Mouse (Mus musculus) kidney, postnatal 14 days (tissue): Measurements from ENCODE around the gene Arl6ip1.
"Not testable (repeated sequence)": the region's sequence is repeated elsewhere in the genome, so short reads cannot be mapped to it uniquely, and the experiment has no call there.

Experiments
- DNase-seq: peaks from one replicate; pipeline ENCODE4 v3.0.0; 2022; ENCODE audit warnings: mixed read lengths

The Arl6ip1 gene

GRCm38 (mm10) chr7:118129430-118130041, at the start of gene Arl6ip1:
Arl6ip1 (minus strand) TSS chr7:118129662.
- DNase-seq, result peak; percentile 98

GRCm38 (mm10) chr7:118175821-118176355, 46.4 kb upstream of the Arl6ip1 start:
- no peak for DNase-seq

GRCm38 (mm10) chr7:118170125-118170524, 40.7 kb upstream of the Arl6ip1 start:
- not testable (repeated sequence) for DNase-seq

GRCm38 (mm10) chr7:118163006-118163405, 33.5 kb upstream of the Arl6ip1 start:
- DNase-seq, result no peak

- no peak for DNase-seq
Observed at GRCm38 (mm10) chr7:118160121-118160520, 30.7 kb upstream of the Arl6ip1 start.

GRCm38 (mm10) chr7:118156461-118156860, 27.0 kb upstream of the Arl6ip1 start:
- DNase-seq, result no peak

- no peak for DNase-seq
Observed at GRCm38 (mm10) chr7:118154150-118154549, 24.7 kb upstream of the Arl6ip1 start.

- DNase-seq, result no peak
Observed at GRCm38 (mm10) chr7:118143602-118144001, 14.1 kb upstream of the Arl6ip1 start.

- DNase-seq, result no peak
Observed at GRCm38 (mm10) chr7:118143123-118143522, 13.7 kb upstream of the Arl6ip1 start.

- no peak for DNase-seq
Observed at GRCm38 (mm10) chr7:118141271-118141670, 11.8 kb upstream of the Arl6ip1 start.

GRCm38 (mm10) chr7:118135128-118135527, 5.7 kb upstream of the Arl6ip1 start:
- DNase-seq, result no peak

GRCm38 (mm10) chr7:118128925-118129429, 485 bp downstream of the Arl6ip1 start:
- DNase-seq, result peak; percentile 64

- DNase-seq, result no peak
Observed at GRCm38 (mm10) chr7:118126219-118126875, 3.1 kb downstream of the Arl6ip1 start.

- no peak for DNase-seq
Observed at GRCm38 (mm10) chr7:118125736-118126135, 3.7 kb downstream of the Arl6ip1 start.

- no peak for DNase-seq
Observed at GRCm38 (mm10) chr7:118123512-118124411, 5.7 kb downstream of the Arl6ip1 start.

- no peak for DNase-seq
Observed at GRCm38 (mm10) chr7:118122235-118122634, 7.2 kb downstream of the Arl6ip1 start.

GRCm38 (mm10) chr7:118120654-118121053, 8.8 kb downstream of the Arl6ip1 start:
- DNase-seq, result no peak

GRCm38 (mm10) chr7:118119946-118120345, 9.5 kb downstream of the Arl6ip1 start:
- peak; percentile 50 for DNase-seq

GRCm38 (mm10) chr7:118119142-118119541, 10.3 kb downstream of the Arl6ip1 start:
- peak; percentile 68 for DNase-seq

GRCm38 (mm10) chr7:118118426-118118825, 11.0 kb downstream of the Arl6ip1 start:
- DNase-seq, result no peak

GRCm38 (mm10) chr7:118117539-118118210, 11.8 kb downstream of the Arl6ip1 start:
- DNase-seq, result peak; percentile 59

GRCm38 (mm10) chr7:118116787-118117538, 12.5 kb downstream of the Arl6ip1 start:
- no peak for DNase-seq
